Mouse (Mus musculus) bone marrow macrophage, adult 2 months (primary cell): ENCODE data around the gene Cxcl10.

Experiments
- CTCF ChIP-seq: IDR thresholded peaks from 2 replicates; pipeline ENCODE4 v1.5.1; 2012; ENCODE audit warnings: low read depth, mild to moderate bottlenecking, low read length, moderate library complexity
- POLR2A ChIP-seq: IDR thresholded peaks from 2 replicates; pipeline ENCODE4 v1.6.1; 2012; ENCODE audit warnings: mild to moderate bottlenecking, low read depth, low read length, borderline replicate concordance

- no peak for TF ChIP-seq CTCF
- TF ChIP-seq POLR2A = no peak
These were observed 38.7 kb upstream of the Cxcl10 start for GRCm38 (mm10) chr5:92387433-92387832.
